Mouse (Mus musculus) common myeloid progenitor, adult 5-6 weeks (primary cell): ENCODE results near the gene Nmnat1. TPM values are rescaled to one million over a fixed set of nuclear protein-coding genes. Genes with fewer than 3 reads are reported as not detected.
"Not testable (repeated sequence)": the region's sequence is repeated elsewhere in the genome, so short reads cannot be mapped to it uniquely, and the experiment has no call there.

ENCODE experiments used
- ATAC-seq: replicated peaks from 2 replicates; pipeline ENCODE4 v1.8.0; 2016; ENCODE audit warnings: low read depth, mild to moderate bottlenecking, moderate TSS enrichment, inconsistent platforms; ENCODE audit not compliant: poor library complexity, severe bottlenecking
- total RNA-seq: library from RNA; stranded (forward); fragments of 200-1000, 187-1606 nt; gene quantifications from 2 replicates; pipeline ENCODE4 v1.2.3, GENCODE M21; 2017

Nmnat1 gene
- total RNA-seq, 1 experiment from 2014 or later: 15.5 TPM

- ATAC-seq: 0 out of 2 replicates have a peak, but pooled peaks have one; percentile 39
These were observed 11.6 kb upstream of the Nmnat1 start for GRCm38 (mm10) chr4:149496612-149497011.

- 0 out of 2 replicates have a peak, but pooled peaks have one; percentile 42 for ATAC-seq
These were observed 6.1 kb upstream of the Nmnat1 start for GRCm38 (mm10) chr4:149491151-149491550.

GRCm38 (mm10) chr4:149489415-149490240, 4.6 kb upstream of the Nmnat1 start:
- no peak for ATAC-seq

- ATAC-seq: no peak
These were observed 2.7 kb upstream of the Nmnat1 start for GRCm38 (mm10) chr4:149487729-149488128.

GRCm38 (mm10) chr4:149485825-149486206, 814 bp upstream of the Nmnat1 start:
- peak; percentile 58 for ATAC-seq

- no peak for ATAC-seq
These were observed 436 bp downstream of the Nmnat1 start for GRCm38 (mm10) chr4:149484566-149484965.

GRCm38 (mm10) chr4:149477078-149477477, 7.9 kb downstream of the Nmnat1 start, which contains the start of gene Tmem274:
Tmem274 (plus strand) TSS chr4:149477378.
- no peak for ATAC-seq

GRCm38 (mm10) chr4:149475096-149475495, 9.9 kb downstream of the Nmnat1 start:
- no peak for ATAC-seq

- ATAC-seq: no peak
These were observed 15.4 kb downstream of the Nmnat1 start for GRCm38 (mm10) chr4:149469557-149469956.

GRCm38 (mm10) chr4:149463435-149463950, 21.5 kb downstream of the Nmnat1 start:
- ATAC-seq: no peak

GRCm38 (mm10) chr4:149462305-149462971, 22.6 kb downstream of the Nmnat1 start:
- peak; percentile 53 for ATAC-seq

GRCm38 (mm10) chr4:149461579-149462304, 23.3 kb downstream of the Nmnat1 start:
- peak; percentile 30; the same call in 1 of the 2 replicates for ATAC-seq

GRCm38 (mm10) chr4:149460475-149460874, 24.5 kb downstream of the Nmnat1 start:
- ATAC-seq: not testable (repeated sequence)

- no peak for ATAC-seq
These were observed 25.6 kb downstream of the Nmnat1 start for GRCm38 (mm10) chr4:149459425-149459824.

GRCm38 (mm10) chr4:149458526-149458925, 26.5 kb downstream of the Nmnat1 start:
- ATAC-seq: no peak

GRCm38 (mm10) chr4:149457831-149458430, 27.1 kb downstream of the Nmnat1 start:
- ATAC-seq: no peak

- peak; percentile 57 for ATAC-seq
These were observed 27.8 kb downstream of the Nmnat1 start for GRCm38 (mm10) chr4:149457163-149457562.

GRCm38 (mm10) chr4:149454879-149455278, 30.1 kb downstream of the Nmnat1 start, which contains the start of gene Rbp7:
Rbp7 (minus strand) TSS chr4:149454978.
- no peak for ATAC-seq

- no peak for ATAC-seq
These were observed 30.7 kb downstream of the Nmnat1 start for GRCm38 (mm10) chr4:149454263-149454662.

- peak; percentile 75; the same call in 1 of the 2 replicates for ATAC-seq
These were observed 31.3 kb downstream of the Nmnat1 start for GRCm38 (mm10) chr4:149453656-149454055.
